Mouse (Mus musculus) cerebellum, postnatal 4 days (tissue): ENCODE results near the gene Sh3rf1.

Experiments
- DNase-seq, 2 experiments: peaks; one replicate each; pipeline ENCODE4 v3.0.0; 2022; ENCODE audit warnings: low spot score in 2 of 2, mixed read lengths in 1 of 2

Sh3rf1 gene

DNA sequence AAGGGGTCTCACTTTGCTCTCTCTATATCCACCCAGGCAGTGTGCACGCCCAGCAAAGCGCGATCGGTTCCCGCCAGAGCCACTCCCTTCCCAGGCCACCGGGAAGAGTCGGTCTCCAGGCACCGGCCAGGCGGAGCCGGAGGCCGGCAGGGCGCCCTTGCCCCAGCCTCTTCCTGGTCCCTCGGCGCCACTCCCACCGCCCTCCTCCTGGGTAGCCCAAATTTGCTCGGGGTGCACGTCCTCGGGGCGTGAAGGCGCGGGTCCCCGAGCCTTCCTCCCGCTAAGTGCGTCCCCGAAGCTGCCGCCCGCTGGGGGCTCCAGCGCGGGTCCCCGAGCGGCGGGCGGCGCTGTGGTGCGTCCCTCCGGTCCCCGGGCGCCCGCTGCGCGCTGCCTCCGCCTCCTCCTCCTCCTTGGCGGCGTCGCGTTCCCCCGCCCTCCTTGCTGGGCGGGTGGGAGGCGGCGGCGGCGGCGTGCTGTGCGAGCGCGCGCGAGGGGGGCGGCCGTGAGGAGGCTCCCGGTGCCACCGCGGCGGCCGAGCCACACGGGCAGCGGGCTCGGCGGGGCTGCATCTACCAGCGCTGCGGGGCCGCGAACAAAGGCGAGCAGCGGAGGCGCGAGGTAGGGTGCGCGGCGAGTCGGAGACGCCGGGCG lies at the start of gene Sh3rf1:
Gene Sh3rf1, plus strand, starts transcription at position 144 of the 651 bp plus-strand sequence.
- peak; percentile 42 to 68 for DNase-seq

DNA sequence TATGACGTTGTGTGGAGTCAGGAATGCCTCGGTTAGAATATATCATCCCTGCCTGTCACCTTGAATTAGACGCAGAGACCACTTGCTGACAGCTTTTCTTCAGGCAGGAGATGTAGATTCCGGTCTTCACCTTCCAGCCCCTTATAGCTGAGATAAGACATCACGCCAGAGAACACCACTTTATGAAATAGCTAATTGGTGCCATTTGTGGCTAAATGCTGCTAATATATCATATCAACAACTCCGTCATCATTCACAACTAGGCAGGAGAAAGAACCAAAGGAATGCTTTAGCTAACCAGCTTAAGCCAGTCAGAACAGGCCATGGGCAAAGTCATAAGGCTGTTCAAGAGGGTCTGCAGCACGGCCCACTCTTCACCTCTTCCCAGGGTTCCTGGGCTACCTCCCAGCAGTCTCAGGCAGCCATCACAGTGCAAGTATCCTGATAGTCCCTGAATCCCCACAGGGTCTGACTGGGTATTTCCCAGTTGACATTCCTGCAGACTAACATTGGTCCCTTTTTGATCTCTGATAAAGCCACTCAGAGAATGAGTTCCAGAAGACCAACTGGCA lies 49.7 kb upstream of the Sh3rf1 start:
- no peak for DNase-seq

DNA sequence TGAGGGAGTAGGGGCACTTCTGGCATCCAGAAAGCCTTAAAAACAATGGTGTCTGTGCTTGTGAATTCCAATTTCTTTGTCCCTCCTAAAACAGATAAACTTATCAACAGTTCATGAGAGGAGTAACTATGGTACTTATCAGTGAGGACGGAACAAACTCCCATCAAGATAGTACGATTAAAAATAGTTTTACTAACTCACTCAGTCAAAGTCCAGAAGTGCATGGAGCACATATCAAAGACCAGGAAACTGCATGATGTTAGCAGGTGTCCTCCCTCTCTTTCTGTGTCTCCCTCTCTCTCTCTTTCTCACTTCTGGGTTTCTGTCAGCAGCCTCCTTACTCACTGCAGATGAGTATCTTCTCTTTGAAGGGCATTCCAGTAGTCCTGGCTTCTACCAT lies 47.8 kb upstream of the Sh3rf1 start:
- no peak for DNase-seq

DNA sequence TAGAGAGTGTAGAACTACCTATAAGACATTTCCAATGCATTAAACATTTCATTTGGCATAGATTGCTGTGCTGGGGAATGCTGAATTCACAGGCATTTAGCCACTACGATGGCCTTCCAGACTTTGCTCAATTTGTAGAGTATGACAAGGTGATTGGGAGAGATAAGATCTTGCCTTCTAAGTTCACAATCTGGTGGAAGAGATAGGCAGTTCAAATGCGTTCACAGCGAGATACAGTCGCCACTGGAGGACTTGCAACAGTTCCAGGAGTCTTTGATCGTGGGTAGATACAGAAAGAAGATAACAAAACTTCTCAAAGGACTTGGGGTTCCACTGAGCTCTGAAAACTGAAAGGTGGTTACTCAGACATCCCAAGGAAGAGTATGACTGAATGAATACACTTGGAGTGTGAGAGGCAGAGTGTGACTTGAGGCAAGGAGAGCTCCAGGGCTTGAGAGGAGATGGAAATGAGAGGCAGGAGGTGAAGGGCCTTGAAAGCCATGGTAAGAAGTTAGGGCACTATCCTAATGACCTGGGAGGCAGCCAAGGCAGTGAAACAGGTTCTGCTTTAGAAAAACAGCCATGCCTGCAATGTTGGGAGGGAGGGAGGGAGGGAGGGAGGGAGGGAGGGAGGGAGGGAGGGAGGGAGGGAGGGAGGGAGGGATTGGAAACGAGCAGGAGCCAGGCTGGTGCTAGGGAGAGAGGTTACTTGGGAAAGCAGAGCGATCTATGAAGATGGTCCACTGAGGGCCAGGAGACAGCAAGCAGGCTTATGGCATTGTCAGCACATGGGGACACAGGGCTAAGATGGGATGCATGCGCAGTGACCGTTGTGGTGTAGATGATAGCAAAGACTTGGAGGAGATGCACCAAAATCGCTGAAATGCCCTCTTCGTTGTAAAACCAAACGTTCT lies 45.7 kb upstream of the Sh3rf1 start:
- DNase-seq, result no peak

DNA sequence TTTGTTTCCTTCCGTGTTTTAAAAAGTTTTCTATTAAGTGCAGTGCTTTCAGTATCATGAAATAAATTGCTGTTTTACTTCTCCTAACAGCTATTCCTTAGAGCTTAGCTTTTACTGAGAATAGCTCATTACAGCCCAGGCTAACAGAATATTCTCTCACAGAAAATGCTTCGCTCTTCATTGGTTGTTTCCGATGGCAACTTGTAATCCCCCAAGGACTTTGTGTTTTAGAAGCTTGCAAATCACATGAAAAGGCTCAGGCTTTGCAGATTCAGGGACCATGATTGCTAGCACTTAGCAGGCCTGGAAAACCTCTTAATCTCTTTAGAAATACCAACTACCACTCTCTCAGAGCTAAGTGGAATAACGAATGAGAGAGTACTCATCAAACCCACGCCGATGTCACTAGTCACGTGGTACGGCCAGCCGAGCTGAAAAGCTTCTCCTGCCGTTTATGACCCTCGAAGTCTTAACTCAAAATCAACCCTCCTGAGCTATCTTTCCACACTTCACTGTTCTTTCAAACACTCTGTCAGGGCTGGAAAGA lies 45.0 kb upstream of the Sh3rf1 start:
- no peak for DNase-seq

DNA sequence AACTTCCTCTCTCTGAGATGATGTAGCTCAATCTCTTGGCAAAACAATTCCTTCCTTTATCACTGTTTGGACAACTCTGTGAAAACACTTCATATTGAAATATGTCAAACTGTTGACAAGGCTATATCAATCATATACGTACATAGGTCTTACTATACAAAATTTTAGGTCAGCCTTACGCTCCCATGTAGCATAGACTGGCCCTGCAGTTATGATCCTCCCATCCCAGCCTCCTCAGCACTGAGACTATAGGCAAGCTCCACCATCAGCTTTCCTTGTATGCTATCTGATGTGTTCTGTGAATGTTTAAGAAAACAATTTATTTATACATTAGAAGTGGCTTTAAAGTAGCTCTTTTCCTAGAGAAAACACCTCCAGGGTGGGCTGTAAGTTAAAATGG lies 42.1 kb upstream of the Sh3rf1 start:
- no peak for DNase-seq

DNA sequence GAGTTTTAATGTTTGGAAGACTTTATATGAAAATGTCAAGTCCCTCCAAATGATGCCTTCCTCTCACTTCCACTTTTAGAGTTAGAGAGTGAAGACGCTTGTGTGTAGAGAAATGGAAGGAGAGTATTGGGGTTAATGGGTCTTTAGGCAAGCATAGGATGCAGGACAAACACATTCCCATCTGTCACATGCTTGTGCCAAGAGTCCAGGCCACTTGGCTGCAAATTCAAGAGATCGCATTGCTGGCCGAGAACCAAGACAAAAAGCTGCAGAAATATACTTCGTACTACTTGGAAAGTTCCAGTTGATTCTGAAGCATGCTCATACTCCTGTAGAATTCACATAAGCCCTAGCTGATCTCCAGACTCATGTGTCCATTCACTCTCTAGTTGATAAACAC lies 41.7 kb upstream of the Sh3rf1 start:
- DNase-seq, result peak in 1 of 2 experiments; percentile 23

DNA sequence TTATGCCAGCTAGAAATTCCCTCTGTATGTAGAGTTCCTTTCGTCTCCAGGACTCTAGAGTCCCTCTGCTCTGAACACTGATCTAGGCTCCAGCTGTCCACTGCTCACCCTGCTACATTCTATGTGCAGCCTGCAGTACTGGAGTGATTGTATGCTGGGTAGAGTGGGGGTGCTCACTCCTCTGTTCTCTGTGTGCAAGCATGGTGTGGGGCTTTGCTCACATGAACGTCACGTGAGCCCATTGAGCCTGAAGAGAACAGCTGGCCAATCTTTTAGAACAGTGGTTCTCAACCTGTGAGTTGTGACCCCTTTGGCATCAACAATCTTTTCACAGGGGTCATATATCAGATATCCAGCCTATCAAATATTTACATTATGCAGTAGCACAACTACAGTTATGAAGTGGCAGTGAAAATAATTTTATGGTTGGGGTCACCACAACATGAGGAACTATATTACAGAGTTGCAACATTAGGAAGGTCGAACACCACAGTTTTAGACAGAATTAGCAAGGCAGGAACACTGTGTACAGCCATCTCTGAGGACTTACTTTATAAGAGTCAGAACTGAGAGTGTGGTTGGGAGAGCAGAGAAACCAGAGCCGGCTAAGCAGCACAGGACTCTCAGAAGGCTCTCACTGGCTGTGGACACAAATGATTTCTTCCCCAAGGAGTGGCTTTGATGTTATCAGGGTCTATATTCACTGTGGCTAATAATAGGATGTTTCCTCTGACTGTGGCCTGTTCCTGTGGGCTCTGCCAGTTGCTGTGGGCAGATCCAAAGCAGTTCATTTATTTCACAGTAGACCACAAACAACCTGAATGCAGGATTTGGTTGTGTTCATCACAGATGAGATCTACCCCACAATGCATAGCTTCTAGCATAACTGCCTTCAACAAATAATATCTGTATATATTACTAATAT lies 38.1 kb upstream of the Sh3rf1 start:
- DNase-seq, result no peak

DNA sequence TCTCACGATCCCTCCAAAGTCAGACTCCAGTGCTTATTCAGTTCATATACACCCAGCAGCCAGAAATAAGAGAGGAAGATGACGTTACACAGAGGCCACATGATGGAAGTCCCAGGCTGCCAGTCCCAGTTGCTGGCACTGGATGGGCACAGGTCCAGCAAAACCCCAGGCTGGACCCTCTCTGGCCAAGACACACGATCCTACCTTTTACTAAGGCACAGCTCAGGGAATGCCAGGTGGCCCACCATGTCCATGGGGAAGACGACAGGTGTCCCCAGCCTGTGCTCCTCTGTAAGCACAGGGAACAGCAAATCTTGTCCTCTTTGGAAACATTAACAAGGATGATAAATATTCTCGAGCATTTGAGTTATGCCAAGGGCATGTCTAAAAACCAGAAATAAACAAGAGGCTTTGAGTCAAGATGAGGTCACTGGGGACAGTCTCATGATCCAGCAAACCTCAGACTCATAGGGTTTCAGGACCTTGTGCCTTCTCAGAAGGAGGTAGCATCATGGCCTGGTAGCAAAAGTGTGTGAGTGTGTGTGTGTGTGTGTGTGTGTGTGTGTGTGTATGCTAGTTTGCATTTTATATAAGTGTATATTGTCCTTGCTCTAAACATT lies 29.3 kb upstream of the Sh3rf1 start:
- DNase-seq, result no peak

DNA sequence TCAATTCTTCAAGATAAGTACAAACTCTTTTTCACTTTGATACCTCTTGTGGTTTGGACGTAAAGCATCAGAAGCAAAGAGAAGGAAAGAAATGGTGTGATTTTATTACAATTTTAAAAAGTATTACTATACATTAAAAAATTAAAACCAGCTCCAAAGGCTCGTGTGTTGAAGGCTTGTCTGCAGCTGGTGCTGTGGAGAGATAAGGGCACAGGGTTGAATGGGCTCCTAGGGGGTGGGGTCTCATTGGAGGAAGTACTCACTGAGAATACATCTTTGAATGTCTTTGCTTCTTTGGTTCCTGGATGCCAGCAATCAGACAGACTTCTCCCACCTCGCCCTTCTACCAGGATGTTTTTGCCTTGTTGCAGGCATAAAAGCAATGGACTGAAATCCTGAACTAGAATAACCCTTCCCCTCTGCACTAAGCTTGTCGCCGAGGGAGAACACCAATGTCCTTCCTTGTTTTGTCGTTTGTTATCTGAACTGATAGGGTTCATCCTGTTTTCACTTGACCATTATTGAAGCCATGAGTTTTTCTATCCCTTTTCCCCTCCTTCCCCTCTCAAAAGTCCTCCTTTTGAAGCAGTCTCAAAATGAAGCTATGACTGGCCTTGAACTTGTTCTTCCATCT lies 23.3 kb upstream of the Sh3rf1 start:
- no peak for DNase-seq

DNA sequence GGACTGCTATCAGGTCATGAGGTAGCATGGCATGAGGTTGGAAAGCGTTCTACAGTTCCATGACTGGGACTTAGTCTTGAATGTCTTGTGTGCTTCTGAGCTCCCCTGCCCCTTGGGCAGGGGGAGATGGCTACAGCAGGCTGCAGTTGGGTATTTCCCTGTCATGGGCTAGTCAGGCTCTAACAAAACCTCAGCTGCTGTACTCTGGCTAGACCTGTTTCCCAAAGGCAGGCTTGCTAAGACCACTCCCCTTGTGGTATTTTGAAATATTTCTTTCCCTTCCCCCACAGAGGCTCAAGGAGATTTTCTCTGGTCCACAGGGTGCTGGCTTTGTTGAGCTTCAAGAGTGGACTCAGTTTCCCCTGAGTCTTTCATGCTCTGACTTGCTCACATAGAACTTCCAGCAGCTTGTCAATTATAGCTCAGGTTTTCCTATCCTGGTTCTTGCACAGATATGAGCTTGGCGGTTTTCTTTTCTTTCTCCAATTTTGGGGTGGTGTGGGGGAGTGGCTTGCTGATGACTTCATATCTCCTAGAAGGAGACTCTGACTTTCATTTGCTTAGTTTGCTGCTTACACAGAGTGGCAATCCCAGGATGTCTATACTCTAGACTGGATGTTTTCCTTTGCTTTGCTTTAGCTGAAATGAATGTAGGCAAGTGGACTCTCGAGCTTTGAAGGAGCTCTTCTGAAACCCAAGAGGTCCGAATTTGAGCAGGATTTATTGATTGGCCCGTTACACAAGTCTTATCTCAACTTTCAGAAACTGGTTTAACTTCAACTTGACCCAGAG lies 20.4 kb upstream of the Sh3rf1 start:
- DNase-seq, result no peak

DNA sequence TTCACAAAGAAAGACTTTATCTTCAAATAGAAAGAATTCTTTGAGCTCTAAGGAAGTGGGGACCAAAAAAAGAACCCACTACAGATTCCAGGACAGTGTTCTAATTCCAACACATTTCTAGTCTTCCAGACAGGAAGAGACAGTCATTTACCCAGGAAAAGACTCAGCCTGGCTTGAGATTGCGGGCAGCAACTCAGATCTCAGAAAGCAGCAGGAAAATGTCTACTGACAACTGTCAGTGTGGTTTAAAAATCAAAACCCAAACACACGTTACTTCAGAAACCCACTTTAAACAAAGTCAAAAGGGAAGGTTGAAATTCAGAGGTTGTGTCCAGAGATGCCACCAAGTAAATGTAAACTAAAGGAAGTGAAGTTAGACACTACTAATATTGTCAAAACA lies 16.8 kb upstream of the Sh3rf1 start:
- DNase-seq, result no peak

DNA sequence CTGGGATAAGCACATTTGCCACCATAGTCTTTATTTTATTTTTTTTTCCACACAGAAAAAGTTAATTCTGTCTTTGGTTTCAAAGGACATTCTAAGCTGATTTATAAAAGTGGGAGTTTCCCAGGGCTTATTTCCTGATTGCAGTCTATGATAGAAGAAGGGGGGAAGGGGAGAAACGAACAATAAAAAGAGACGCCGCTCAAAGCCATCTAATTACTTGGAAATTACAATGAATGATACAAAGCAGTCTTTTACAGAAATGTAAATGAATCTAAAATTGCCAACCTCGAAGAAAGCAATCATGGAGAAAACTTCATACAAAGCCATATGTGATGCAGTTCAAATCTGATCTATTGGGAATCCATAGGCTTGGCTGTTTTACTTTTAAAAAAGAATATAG lies 16.0 kb upstream of the Sh3rf1 start:
- no peak for DNase-seq

DNA sequence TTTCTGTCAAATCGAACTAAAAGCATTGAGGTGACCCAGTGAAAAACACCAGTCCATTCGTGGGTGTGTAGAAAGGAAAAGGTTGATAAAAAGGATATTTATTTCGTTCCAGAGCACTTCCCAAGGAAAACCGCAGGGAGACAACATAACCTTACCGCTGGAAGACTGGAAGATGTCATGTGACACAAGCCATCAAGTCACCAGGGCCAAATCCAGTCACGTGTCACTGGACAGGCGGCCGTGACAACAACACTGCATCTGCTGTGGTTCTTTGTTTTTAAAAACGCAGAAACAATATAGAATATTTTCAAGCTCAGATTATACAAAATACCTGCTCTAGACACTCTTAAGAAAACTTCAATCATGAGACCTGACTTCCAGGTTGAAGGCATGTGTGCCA lies 15.0 kb upstream of the Sh3rf1 start:
- no peak for DNase-seq

DNA sequence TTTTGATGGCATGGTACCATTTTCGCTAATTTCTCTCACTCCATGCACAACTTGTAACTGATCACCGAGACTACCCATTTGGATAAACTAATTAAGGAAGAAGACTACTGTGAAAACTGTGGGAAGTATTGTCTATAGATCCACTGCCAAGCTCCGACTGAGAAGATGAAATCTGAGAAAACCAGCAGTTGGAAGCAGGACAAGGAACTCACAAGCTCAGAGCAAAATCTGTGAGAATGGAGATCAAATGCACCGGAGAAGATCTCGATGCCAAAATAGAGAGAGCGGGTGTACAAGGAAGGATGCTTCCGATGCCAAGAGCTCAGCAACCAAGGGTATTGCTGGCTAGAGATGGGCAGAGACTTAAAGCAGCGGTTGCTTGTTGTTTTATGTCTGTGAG lies 12.8 kb upstream of the Sh3rf1 start:
- no peak for DNase-seq

DNA sequence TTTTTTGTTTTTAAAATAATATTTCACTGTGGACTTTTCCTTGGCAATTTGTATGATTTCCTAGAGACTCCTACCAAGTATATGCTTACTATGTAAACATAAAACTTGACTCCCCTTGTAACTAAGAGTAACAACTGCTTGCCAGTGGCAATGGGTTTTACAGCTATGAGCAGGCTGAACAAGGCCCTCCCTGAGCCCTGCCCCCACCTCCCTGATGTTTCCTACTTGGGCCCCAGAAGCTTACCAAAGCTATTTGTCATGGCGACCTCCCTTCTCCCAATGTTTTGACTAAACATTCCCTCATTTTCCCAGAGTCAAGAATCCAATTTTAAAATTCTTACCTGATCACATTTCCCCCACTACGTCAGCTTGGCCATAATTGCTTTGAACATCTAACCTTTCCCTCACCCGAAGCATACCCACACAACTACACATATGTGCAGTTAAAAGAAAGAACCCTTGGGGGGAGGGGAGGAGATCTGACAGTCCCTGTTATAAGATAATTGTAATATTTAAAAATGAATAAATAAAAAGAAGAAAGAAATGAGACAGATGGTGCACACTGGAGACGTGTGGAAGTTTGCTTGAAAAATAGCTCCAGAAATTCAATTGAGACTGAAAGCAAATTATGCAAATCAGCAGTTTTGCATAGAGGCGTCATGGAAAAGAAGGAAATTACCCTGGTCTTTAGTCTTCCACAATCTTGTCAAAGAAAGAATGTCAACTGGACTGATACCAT lies 8.4 kb upstream of the Sh3rf1 start:
- DNase-seq, result no peak

DNA sequence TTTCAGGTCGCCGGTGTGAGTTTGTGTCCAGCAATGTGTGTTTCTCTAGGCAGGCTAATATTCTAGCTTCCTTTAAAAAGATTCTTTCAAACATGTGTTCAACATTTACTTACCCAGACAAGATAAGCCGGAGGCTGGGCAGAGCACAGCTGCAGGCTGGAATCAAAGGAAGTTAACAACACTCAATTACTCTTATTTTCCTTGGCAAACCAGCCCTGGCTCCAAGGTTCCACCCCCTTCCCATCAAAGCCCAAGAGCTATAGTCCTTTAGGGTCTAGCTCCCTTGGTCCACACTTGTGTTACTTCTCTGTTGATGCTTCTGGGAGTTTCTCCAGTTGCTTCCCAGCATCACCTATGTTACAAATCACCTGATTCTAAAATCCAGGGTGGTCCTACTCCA lies 6.7 kb upstream of the Sh3rf1 start:
- DNase-seq, result no peak

DNA sequence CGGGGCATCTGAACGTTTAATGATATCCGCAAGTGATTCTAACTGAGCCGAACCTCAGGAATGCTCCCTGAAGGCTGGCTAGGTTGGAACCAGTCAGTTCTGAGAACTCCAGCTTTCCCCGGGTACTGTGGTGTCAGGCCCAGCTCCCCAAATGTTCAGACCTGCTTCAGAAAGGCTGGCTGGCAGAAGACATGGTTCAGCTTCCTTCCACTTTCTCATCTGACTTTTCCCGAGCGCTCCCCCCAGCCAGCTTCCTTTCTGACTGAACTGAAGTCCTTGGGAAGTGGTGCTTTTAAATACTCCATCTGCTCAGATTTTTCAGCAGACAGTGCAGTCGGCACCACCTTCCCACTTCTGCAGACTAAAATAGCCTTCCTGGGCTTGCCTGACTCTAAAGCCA lies 6.2 kb upstream of the Sh3rf1 start:
- DNase-seq, result no peak

DNA sequence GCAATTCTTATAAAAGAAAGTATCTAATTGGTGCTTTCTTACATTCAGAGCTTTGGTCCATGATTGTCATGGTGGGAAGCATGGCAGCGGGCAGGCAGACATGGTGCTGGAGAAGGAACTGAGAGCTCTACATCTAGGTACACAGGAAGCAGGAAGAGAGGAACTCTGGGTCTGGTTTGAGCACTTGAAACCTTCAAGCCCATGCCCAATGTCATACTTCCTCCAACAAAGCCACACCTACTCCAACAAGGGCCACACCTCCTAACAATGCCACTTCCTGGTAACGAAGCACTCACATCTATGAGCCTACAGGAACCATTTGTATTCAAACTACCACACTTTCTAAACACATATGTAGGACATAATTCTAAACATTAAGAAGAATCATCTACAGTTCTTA lies 5.2 kb upstream of the Sh3rf1 start:
- no peak for DNase-seq
